Mouse (Mus musculus) adrenal gland, adult 2 months (tissue): ENCODE measurements at regions not wholly inside any gene's neighbourhood (a gene's known extent, or its start where the extent isn't known, plus 50 kb on each side); places are given as distances from the start of the nearest gene placed in this dataset.

Experiments
- DNase-seq: peaks from one replicate; pipeline ENCODE4 v3.0.0; 2021

DNA sequence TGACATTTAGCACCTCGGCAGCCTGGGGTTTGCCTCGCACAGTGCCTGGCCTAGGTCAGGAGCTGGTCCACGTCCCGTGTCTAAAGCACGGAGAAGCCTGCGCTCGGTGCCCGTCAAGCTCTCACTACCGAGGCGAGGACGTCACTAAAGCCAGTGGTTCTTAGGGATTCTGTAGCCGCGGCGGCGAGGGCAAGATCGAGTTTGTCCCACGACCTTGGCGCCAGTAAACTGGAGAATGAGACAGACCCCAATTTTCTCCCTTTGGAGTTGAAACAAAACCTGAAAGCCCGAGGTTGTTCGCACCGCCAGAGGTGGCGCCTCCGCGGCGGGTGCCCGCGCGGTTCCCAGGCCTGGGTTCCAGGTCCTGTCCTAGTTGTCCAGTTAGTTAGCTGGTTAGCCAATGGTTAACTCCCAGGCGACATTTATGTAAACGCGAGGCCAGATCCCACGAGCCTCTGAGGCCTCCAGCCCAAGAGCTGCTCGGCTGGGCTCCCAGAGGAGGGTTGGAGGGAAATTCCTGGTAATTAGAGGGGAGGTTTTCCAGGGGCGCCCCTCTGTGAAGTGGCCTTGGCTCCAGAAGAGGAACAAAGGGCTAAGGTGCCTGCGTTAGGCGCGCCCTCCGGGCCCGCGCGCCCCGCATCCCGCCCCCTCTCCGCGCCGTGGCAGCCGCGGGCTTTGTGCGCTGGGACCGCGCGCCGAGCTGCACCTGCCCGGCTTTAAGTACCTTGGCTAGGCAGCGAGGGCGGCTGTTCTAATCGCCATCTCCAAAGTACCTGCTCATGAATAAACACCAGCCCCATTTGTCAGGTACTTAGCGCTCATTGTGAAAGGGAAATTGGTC is 74.0 kb downstream of the Rhcg start:
- no peak for DNase-seq

DNA sequence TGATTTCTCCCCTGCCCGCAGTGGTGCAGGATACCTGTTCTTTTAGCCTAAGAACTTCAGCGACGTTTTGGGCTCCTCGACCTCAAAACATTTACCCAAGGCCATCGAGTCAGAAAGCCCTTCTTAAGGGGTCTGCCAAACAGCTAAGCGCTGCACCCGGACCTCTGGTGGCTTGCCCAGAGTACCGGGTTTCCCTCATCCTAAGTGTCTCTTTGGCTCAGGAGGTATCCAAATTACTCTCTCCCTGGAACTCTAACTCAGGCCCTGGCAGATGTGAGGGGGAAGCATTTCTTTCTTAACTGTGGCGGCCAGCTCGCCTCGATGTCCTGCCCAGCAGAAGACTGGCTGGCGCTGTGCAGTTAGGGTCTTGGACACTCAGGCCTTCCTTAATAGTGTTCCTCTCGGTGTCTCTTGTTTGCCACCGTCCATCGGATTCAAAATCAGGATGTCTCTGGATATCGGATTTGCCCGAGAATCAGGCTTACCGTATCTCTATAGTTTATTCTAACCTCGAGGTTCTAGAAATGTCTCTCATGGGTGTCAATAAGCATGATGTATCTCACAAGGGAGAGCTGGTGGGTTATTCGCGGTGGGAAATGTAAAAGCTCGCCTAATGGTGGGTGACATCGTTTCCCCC is 75.0 kb downstream of the Rhcg start:
- no peak for DNase-seq

DNA sequence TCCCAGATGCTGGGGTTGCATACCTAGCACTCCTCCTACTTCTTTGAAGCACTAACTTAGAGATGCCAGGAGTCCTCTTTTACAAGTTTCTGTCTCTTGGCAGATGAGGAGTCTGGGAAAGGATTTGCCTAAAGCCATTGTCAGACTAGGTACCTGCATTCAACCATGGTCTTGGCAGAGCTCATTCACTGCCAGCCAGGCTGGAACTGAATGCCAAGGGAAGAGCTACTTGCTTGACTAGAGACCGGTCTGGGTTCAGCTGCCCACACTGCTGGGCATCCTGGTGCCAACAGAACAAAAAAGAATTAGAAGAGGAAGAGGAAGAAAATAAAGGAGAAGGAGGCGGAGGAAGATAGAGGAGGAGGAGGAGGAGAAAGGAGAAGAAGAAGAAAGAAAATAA is 74.1 kb upstream of the Polg start:
- no peak for DNase-seq

DNA sequence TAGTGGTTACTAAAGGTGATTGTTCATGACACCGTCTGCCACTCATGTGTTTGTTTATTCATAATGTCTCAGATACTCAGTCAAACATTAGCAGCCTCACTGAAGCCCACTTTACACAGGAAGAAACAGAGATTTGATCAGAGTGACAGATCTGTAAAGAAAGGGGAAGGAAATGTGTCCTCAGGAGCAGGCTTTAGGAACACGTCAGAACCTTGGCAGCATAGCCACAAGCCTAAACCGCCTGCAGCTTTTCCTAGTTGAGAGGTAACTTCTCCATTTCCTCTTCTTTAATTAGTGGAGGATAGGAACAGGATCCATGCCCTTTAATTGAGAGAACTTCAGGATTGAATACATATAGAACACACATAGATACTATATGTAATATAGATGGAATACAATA is 73.3 kb upstream of the Polg start:
- DNase-seq, result no peak

DNA sequence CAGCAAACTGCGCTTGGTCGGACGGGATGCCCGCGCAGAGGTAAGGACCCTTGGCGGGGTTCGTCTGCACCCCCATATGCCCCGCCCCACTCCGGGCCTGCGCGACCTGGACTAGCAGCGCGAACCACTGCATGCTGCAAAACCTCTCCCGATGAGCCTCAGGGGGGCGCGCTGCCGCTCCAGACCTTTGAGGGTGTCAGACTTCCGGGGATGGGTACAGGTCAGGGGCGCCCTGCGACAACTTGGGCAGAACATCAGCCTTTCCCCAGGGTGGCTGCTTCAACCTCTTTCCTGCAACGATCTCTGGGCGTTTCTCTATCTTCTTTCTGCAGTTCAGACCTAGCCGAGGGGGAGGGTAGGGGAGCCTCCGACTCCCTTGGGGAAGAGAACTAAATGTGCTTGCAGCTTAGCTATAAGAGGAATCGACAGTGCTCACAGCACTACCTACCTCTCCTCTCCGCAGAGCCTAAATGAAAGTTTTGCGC is 70.0 kb upstream of the Polg start:
- DNase-seq, result no peak

DNA sequence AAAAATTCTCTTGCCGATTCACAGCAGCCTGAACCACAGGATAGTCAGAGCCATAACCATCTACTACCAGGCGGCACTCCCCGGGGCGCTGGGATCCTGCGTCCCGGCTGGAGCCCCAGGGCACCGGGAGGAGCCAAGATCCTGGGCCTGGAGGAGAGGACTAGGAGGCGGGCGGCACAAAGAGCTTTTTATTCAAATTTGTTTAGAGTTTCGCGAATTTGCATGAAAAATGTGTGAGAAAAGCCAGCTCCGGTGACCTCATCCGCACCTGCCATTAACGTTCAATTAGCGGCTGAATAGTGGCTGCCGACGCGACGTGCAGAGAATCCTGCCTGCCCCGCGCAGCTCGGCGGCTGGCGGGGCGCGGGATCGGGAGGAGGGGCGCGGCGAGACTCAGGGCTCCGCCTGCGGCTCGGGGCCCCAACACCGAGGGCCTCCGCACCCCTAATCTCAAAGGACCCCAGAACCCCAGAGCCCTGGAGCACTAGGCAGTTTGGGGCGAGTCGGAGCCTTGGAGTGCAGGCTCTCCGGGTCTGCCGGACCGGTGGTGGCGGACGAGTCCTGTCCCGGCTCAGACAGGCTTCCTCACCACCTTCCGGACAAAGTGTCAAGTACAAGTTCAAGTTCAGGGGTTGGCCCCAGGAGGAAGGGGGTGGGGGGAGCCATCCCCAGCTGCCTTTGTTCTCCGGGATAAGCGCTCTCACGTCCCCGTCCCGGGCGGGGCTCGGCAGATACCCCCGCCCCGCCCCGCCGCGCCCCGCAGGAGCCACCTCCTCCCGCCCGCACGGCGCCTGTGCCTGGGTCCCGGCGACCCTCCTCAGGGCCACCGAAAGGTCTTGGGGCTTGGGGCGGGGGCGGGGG is 69.3 kb upstream of the Polg start:
- DNase-seq, result peak; percentile 42

DNA sequence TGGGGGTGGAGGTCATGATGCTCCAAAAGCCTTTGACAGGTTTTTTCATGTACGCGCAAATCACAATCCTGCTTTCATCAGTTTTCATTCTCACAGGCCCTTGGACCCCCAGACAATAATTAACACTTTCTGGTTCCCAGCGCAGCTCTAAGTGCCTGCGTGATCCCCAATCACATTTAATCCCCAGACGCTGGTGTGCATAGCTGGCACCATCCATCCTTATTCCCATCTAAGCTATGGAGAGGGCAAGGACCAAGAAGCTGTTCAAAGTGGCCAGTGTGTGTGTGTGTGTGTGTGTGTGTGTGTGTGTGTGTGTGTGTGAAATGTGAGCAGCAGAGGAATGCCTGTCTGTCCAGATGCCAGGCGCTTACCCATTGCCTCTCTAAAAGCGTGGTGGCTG is 68.7 kb upstream of the Polg start:
- no peak for DNase-seq

DNA sequence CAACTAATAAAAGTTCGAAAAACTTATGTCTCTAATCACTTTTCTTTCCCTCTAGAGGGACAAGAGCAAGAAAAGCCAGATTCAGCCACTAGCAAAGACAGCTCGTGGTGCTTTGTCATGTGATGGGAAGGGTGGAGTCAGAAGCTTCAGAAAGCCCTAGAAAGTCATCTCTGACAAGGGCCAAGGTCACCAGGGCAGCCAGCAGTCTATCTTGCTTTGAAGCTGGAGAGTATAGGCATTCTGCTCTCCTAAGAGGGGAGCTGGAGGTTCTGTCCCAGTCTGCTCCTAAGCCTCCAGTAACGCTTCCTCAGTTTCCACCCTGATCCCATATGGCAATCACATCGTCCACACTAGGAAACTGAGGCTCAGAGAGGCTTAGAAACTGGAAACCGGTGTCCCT is 68.2 kb upstream of the Polg start:
- no peak for DNase-seq

DNA sequence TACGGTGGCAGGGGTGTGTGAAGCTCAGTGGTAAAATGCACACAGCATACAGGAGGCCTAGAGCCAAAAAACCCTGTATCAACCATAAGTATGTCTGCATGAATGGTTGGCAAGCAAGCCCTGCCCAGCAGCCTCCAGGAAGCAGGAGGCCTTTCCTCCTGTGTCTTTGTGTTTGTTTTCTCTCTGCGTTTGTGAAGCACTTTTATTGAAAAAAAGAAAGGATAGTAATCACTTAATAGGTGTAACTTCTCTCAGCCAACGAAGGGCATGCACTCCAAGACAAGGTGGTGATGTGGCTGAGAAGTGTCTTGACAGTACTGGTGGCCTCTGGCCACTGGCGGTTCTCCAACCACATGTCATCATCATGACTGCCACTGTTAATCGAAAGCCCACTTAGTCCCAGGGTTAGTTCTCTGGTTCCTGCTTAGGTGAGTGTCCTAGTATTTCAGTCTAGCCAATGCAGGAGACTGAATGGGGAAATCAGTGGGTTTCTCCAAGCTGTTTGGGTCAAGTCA is 66.5 kb upstream of the Polg start:
- no peak for DNase-seq

DNA sequence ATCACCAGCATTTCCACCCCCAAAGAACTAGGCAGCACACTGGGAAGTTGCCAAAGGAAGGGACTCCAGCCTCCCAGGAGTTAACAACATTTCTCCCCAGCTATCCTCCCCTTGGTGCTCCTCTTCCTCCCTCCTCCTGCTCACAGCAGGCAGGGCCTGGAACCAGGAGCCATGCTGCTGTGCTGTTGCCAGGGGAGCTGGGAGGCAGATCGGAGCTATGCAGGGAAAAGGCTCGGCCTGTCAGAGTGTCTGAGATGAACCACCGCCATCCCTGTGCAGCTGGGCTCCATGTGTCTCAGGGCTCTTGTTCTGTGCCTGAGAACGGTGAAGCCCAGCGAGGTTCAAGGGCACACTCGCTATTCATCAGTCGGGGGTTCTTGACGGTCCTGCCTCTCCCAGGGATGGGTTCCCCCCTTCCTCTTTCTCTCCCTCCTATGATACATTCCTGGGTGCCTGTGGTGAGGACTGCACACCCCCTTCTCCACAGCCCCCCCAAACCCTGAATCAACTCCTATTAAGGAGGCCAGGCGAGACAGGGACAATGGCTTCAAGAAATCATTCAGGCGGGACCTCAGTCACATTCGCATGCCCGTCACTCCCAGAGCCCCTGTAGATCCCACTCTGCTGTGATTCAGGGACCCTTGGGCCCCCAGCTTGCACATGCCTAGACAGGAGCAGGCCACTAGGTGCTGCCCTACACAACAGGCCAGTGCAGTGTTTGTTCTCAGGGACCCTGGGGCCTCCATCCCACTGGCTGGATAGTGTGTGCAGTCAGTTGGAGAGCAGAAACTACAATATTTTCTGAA is 65.6 kb upstream of the Polg start:
- DNase-seq, result no peak

DNA sequence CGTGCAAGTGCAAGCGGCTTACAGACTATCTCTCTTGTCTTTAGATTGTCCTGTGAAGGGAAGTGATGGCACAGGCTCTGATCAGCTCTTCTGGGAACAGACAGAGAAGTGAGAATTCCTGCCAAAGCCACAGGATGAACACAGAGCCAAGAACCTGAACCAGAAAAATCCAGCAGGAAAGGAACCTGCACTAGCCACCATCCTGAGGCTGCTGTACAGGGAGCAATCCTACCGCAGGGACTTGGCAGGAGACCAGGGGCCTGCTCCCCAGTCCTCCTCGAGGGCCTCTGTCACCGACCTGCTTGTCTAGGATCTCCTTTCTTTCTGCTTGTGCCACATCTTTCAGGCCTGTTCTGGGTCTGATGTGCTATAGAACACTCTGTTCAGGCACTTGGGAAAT is 65.0 kb upstream of the Polg start:
- no peak for DNase-seq

DNA sequence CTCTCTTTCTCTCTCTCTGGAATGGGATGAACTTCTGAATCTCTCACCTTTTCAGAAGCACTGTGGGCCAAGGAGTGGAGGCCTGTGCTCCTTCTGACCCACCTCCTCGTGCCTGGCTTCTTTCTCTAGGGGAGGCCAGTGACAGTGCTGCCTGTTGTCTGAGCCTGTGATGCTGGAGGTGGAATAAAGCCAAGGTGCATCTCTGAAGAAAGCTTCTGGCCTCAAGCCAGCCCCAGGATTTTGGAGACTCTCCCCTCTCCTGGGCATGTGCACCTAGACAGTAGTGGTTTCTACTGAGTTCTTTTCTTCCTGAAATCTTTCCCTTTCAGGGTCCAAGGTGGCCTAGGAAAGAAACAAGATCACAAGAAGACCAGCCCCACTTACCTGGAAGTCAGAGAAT is 63.3 kb upstream of the Polg start:
- no peak for DNase-seq

DNA sequence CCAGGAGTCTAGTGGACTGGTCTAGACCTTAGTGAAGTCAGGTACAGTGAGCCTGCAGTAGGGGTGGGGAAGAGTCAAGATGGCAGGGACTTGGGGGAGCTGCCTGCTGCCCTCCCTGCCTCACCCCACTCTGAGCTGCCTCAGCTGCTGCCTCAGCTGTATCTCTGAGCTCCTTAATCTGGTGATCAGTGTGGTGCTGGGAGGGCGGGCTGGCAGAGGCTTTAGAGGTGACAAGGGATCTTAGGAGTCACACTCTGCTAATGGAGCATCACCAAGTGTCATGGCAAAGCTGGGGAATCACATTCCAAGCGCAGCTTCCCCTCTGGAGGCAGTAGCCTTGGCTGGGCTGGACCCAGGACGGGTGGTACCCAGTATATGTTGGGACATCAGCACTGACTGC is 61.8 kb upstream of the Polg start:
- no peak for DNase-seq

DNA sequence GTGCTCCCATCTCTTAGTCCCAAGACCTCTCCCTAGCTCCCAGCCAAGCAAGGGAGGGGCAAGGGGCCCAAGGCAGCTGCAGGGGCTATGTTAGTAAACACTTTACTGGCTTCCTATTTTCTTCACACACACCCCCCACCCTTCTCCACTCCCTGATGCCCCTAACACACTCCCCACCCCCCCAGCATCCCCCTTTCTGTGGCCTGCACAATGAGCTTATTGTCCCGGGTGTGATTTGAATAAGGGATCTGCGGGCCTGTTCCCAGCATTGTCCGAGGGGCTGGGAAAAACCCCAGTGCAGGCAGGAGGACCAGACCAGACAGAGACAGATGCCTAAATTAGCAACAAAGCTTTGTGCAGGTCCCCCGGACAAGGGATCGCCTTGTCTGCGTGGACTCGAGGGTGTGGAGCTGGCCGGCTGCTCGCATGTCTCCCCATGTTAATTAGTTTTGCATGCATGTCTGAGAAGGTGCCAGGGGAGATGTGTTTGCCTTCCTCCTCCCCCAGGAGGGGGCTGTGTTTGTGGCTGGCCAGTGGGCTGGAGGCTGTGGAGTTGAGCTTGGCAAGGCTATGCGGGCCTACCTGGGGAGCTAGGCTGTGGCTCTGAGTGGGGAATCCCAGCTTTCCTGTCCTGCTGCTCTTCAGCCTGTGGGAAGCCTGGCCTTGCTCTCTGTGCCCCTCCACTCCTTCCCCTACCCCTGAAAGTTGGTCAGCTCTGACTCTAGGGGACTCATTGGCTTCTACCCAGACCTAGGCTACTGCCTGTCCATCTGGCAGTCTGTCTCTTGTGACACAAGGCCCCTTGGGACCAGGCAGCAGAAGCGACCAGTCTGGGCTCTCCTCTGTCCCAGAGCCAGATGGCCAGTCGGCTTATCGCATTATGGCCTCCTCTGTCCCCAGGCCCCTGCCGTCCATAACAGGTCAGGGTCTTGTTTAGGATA is 59.8 kb upstream of the Polg start:
- no peak for DNase-seq

DNA sequence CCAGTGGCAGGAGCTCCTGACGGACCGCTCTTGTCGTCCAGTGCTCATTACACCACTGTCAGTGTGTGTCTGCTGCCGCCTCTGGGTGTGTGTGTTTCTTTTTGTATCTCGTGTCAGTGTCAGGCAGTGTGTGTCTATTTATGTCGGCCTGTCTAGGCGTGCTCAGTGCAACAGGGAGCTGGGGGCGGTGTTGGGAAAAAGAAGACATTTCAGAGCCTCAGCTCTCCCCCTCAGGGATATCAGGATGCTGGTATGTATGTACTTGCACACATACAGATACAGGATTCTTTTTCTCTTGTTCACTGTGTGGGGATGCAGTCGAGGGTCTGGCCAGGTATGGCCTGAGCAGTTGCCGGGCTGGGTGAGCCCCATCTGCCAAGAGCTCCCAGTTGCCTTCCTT is 58.8 kb upstream of the Polg start:
- no peak for DNase-seq

DNA sequence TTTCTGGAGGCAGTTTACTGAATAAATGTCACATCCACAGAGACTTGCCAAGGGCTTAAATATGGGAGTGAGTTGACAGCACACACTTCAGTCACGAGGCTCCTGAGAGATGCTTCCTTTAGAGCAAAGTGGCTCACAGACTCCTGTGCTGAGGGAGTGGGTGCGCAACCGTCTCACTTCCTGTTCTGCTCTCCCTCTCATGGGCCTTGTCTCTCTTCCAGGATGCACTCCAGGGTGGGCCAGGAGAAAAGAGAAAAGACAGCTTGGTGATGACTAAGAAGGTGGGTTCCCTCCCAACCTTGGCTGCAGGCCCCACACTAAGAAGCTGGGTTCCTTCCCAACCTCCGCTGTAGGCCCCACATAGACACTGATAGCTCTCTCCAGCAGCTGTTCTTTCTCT is 57.5 kb upstream of the Polg start:
- no peak for DNase-seq

DNA sequence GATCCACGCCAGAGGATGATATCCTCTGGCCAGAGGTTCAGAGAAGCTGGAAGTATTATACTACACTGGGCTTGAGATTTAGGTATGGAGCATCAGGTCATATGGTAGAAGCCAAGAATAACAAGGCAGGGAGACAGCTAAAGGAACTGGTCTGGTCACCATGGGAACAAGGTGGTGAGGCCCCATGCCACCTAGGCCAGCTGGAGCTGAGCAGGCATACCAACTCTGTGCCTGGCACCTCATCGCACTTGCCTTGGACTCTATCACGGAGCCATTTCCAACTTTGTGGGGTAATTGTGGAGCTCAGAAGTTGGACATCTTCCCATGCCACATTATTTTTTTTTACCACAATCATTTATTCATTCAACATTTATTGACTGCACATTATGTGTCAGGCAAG is 55.9 kb upstream of the Polg start:
- no peak for DNase-seq

DNA sequence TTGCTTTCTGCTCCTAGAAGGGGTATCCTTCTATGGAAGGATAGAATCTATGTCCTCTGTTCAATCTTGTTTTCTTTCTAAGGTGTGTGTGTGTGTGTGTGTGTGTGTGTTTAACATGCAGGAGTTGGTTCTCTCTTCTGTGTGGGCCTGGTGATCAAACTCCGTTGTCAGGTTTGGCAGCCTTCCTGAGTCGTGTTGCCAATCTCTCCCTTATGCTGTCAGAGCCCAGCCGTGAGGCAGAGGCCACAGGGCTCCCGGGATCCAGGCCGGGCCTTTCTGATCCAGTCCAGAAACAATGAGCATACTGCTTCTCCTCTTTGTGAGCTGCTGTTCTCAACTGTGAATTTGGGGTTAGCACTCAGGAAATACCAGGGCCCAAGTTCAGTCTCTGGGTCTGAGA is 55.1 kb upstream of the Polg start:
- no peak for DNase-seq

DNA sequence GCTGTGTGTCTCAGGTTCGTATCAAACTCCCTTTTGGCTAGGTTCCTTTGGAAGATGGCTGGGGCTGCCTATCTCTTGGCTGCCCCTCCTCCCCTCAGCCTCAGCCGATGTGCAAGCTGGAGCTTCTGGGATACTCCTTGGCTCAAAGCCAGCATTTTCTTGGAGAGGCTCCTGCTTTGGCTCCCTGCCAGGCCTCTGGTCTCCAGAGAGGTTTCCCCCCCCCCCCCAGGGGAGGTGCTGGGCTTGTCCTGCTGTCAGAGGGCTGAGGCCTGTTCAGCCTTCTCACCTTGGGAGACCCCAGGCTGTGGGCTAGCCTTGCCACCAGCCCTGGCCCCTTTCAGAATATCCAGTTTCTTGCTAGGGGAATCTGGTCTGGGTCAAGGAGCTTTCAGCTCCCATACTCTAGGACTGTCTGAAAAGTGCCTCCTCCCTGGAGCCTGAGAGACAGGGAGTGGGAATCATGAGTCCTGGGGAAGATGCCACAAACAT is 54.1 kb upstream of the Polg start:
- peak; percentile 54 for DNase-seq

DNA sequence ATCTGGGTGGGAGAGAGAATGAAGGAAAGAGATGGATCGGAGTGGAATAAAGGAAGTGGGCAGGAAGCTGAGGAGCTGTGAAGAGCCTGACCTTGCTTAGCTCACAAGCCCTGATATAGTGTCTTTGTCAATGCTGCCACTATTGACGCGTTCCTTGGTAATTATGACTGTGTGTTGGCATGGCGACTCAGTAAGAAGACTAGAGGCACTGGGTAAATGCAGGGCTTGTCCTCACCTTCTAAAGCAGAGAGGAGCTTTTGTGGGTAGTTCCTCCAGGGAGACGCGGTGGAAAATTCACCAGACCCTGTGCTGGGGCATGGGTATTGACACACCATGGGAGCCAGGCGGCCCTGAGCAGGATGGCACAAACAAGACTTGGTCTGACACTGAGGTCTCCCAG is 52.8 kb upstream of the Polg start:
- DNase-seq, result no peak
